Mouse (Mus musculus): Measurements from ENCODE around the gene Hdac7.

DNA sequence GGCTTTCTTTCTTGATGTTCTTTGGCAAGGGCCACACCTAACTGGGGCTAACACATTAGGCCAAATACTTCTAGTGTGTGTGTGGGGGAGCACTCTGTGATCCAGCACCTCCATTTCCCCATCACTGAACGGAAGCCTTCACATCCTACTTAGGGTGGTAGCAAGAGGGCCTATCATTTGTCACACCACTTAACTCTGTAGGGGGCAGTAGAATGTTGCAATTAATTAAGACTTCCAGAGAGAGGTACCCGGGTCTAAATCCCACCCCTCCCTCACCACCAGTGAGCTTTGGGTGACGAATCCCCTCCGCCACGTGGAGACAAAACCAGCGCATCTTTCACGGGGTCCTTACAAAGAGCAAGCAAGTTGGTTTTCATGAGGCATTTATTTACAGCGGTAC lies 9.8 kb upstream of the Hdac7 start:
- TF ChIP-seq EP300 (IDR thresholded peaks at IDR 0.05; ENCODE audit: insufficient read depth, low read depth, low read length) (no peak), CTCF (IDR thresholded peaks at IDR 0.05; ENCODE audit: low read depth, low read length) (no peak), POLR2A (IDR thresholded peaks at IDR 0.05; ENCODE audit: insufficient read depth, low read length) (no peak)
